Mouse (Mus musculus): ENCODE measurements around the gene Tpbgl. TPM values are rescaled to one million over a fixed set of nuclear protein-coding genes. Genes with fewer than 3 reads are reported as not detected.

Gene Tpbgl
- total and polyA plus RNA-seq, 3 experiments, result 21.6 to 81.0 (median 25.3) TPM

DNA sequence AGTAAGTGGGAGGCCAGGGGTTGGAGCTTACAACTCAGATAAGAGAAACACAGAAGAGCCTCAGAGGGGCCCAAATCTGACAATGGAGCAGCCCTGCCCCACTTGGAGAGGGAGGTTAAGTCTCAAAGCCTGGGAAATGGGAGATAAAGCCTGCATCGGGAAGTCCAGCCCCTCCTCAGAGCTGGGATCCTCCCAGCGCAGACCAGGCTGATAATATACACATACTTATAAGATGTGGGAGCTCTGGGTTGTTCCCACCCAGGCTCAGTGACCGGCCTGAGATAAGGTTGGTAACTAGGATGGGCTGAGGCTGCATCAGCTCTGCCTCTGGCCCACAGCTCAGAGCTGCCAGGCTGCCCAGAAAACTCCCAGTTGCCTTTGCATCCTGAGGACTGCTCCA is 15.2 kb upstream of the Tpbgl start:
- no peak for DNase-seq

DNA sequence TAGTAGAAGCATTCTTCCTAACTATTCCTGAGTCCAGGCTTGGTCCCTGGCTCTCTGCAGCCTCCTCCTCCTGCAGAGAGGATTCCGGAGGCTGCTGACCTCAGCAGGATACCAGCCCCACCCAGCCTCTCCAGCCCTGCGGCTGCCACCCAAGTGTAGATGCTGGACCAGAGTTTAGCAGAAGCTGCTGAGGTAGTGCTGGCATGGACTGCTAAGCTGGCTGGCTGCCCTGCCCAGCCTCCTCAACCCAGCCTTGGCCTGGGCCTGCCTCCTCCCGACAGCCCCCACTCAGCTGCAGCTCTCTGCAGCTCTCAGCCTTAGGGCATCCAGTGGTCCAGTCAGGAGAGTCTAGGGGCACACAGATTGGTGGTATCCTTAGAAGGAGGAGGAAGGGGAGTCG is 14.3 kb upstream of the Tpbgl start:
- DNase-seq, result peak; percentile 81

DNA sequence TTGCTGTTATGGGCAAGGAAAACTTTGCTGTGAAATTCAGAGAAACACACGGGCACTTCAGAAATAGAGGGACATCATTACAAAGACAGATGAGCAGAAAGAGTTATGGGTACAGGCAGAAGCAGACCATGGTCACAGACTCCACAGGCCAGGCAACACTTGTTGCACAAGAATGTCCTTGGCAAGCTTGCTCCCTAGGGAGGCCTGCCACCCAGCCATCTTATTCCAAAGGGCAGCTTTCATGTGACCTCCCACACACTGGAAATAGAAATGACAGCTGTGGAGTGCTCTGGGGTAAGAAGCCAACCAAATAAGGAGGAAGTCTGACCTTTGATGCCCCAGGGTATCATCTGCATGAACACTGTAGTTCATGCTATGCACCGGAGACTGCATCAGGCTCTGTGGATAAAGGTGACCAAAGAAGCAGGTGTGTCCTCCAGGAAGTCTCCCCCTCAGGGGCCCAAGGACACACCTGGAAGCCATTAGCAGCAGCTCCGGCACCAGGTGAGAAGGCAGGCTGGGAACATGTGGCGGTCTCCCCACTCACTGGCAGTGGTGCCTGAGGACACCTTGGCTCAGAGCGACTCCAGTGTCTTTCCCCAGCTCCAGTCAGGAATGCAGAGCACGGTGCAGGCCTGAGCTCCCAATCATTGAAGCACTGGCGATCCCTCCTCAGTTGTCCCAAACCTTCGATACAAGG is 7.2 kb upstream of the Tpbgl start:
- DNase-seq, result peak; percentile 77

DNA sequence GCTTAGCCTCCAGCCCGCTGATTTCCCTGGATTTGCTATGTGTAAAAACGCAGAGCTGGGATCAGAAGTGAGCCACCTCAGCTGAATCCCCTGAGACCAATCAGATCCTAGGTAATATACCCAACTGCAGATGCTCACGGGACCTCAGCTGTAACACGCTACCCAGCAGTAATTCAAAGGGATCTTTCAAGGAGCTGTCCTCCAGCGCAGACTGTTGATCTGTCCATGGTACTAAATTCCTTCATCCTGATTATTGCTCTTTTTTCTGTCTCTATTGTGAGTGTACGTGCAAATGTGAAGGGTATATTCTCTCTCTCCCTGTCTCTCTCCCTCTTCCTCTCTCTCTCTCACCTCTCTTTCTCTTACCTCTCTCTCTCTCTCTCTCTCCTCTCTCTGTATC is 5.4 kb upstream of the Tpbgl start:
- no peak for DNase-seq

DNA sequence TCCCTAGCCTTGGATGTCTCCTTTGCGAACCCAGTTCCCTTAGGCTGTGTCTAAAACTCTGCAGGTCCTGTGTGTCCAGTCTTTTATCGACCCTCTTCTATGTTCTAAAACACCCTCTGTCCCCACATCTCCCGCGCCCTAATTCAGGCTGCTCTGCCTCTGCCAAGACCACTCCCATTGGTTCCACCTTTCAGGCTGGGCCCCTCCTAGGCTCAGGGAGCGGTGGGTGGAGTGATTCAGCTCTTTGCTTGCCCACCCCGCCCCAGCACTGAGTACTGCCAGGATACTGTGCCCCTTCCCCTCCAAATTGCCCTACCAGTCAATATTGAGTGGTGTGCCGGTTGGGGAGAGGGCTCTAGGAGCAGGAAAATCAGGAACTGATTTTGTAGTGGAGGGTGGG is 463 bp upstream of the Tpbgl start:
- no peak for DNase-seq

DNA sequence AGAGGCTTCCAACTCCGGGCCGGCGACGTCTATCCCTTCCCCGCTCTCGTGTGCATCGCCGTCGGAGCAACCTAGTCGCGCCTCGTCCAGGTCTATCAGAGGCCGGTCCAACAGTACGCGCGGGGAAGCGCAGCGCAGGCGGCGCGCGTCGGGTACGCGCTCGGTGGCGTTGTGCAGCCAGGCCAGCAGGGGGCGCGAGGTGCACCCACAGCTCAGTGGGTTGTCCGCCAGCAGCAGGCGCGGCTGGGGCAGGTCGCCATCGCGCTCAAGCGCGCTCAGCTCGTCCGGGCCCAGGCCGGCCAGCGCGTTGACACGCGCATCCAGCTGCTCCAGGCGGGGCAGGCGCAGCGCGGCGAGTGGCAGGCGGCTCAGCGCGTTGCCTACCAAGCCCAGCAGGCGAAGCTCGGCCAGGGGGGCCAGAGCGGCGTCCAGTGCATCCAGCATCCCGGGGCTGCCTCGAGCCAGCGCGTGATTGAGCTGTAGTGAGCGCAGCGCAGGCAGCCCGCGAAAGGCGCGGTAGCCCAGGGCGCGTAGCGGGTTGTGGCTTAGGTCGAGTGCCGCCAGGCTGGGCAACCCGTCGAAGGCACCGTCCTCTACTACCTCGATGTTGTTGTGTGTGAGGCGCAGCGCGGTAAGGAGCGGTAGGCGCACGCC is 1.1 kb downstream of the Tpbgl start:
- DNase-seq, result peak; percentile 96

DNA sequence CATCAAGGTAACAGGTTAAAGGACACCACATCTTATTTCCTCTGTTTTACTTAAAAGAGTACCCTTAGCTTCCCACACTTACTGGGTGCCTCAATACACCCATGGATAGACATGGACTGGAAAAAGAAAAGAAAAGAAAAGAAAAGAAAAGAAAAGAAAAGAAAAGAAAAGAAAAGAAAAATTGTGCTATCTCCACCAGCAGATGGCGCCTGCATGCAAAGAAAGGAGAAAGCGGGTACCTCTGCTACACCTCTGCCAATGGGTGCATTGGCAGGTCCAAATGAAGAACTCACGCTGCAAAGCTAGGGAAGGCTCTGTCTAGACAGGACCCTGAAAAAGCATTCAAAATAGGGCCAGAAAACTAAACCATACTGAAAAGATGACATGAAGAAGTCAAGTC is 8.0 kb downstream of the Tpbgl start:
- peak; percentile 35 for DNase-seq

DNA sequence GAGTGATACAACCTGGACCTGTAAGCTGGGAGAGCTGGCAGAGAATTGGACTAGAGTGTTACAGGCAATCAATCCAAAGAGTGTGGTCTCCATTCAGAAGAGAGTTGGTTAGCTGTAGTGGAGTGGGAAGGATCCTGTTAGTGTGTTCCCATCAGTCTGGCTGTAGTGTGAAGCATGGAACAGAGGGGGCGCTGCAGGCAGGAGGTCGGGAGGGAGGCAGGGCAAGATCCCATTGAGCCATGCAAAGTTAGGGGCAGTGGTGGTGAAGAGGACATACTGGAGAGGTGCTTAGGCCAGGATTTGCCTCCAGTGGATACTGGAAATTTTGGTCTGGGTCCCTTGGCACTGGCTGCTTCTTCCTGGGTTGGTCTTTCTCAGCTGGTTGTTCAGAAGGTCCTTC is 8.6 kb downstream of the Tpbgl start:
- DNase-seq, result no peak

DNA sequence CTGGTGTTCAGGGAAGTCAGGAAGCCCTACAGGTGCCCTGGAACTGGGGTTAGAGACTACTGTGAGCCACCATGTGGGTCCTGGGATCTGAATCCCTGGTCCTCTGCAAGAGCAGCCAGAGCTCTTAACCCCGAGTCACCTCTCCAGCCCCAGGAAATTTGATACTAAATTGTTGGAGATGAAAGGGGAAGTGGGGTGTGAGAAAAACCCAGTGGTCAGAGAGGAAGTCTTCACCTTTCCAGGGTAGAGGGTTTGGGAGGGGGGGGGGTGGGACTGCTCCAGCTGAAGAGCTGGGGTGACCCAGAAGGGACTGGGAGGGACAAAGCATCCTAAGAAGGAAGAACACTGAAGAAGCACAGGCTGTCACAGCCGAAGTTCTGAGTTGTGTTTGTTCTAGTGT is 19.3 kb downstream of the Tpbgl start:
- no peak for DNase-seq

DNA sequence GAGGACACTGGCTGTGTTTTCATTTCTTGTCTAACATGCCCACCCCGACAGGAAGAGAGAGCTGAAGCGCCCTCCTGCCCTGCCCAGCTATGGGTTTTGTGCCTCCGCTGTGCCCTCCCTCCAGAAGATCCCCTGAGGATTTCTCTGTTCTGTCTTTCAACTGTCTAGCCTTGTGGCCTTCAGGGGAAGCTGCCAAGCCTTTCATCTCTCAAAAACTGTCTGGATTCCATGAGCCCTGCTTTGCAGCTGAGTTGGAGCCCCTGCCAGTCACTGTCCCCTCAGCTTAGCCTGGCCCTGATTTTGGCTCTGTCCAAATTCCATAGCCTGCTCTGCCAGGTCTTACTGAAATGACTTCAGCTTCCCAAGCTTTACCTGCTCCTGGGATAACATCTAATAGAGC is 20.1 kb downstream of the Tpbgl start:
- DNase-seq, result peak; percentile 77

DNA sequence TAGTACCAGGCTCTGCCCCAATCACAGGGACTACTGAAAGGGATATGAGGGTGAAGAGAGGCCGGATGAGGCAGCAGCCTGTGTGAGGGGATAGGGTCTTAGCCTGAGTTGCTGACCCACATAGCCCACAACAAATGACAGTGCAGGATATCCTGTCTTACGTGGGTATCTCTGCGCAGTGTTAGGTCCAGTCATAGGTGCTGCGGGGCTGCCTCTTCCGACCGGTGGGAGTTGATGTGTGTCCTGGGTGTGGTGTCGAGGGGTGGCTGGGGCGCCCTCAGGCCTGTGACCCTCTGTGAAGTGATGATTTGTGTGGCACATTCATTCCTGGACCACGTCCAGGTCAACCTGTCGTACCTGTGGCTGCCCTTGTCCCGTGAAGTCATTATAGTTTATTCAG is 20.6 kb downstream of the Tpbgl start:
- DNase-seq, result no peak

DNA sequence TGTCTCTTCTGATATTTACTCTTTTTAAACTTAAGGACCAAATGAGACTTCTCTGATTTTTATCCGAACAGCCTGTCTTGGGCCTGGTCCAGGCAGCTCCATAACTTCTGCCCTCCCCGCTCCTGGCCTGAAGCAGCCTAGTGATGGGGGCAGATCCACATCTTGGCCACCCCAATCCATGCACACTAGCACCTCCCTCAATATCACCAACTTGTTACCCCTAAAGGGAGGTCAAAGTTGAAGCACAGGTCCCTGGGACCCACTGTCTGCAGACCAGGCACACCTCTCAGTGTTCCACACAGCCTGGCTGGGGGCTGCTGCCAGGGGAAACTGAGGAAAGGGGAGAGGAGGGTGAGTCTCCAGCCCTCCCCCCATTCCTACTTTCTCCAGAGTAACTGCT is 21.8 kb downstream of the Tpbgl start:
- no peak for DNase-seq

DNA sequence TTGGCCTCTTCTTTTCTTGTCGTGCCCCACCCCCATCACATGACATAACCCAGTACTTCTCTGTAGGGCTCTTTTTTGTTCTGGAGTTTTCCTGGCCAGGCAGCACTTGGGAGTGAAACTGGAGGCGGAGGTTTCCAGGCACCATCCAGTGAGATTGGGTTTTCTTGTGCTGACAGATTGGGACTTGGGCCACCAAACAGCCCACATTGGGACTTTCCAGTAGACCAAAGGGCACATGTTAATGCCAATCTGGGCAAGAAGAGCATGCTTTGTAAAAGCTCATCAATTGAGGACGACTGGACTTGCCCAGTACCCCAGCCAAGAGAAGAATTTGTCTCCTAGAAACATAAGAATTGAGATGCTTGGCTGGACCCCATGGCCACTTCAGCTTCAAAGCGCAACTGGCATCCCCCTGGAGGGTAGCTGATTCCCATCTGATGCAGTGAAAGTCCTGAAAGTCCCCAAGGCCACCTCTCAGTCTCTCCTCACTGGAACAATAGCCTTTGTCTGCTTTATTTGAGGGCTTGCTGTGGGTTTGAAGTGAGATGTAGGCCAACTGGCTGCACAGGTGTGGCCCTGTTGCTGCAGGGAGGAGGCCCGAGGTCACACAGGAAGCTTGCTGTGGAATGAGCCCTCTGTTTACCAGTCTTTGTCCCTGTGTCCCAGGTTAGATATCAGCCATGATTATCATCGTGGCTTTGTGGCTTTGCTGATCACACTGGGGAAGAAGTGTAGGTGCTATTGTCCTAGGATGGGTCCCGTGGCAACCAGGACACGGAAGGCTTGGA is 22.8 kb downstream of the Tpbgl start:
- DNase-seq, result no peak

DNA sequence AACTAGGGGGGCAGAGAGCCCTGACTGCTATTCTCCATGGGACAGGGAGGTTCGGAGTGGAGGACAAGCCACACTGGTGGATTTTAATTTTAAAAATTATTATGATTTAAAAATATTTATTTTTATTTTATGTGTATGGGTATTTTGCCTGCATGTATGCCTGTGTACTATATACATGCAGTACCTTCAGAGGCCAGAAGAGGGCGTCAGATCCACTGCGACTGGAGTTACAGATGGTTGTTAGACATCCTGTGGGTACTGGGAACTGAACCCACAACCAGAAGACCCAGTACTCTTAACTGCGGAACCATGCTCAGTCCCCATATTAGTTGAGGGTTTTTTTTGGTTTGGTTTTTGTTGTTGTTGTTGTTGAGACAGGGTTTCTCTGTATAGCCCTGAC is 28.2 kb downstream of the Tpbgl start:
- no peak for DNase-seq

DNA sequence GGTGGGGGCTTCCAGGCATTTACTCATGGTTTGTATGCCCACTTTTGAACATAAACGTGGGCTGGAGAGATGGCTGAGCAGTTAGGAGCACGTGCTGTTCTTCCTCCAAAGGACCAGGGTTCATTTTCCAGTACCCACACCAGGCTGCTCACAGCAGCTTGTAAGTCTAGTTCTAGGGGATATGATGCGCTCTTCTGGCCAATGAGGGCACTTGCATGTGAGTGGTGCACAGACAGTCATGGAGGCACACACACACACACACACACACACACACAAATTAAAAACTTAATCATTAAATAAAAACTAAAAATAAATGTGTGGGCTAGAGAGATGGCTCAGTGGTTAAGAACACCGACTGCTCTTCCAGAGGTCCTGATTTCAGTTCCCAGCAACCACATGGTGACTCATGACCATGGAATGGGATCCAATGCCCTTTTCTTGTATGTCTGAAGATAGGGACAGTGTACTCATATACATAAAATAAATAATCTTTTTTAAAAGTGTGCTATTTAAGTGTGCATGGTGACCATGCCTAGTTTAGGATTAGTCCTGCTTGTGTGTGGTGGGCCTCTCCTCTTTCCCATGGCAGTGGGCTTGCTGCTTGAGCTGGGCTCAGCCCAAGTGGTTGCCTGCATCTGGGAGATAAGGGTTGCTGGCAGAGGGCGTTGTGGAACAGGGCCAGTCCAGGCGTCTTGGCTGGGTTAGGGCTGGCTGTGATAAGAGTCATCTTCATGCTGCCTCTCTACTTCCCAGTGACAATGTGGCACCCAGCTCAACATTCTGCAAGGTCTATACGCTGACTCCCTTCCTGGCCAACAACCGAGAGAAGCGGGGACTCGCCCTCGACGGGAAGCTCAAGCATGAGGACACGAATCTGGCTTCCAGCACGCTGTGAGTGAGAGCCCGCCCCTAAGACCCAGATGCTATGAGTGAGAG is 32.8 kb downstream of the Tpbgl start:
- DNase-seq, result peak; percentile 35

DNA sequence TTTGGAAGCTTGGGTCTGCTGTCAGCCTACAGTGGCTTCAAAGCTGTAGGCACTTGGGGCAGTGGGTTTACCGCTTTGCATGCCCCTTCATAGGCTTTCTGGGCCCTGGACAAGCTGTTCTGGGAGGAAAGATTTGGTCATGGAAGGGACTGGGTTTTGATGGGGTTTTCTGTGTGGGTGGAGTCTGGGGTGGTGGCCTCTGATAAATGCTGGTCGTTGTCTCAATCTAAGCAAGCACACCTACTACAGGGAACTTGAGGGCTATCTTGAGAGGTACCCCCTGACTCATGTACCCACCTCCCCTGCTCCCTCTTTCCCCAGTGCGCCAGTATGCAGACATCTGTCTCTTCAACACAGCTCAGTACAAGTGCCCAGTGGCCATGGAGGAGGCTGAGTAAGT is 34.2 kb downstream of the Tpbgl start:
- no peak for DNase-seq

DNA sequence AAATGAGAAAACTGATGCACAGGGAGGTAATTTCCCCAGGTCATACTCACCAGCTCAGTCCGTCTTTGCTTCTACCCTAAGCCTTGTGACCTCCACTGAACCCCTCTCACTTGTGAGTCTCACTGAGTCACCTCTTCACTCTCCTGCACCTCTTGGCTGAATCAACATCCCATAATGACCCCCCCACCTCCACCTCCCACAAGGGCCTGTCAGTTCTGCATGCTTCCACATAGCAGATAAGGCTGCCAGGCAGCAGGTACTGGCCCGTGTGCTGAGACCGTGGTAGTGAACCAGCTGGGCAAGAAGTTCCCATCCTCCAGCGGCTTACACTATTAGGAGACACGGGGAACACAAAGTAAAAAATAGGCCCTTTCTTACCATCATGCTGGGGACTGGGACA is 36.3 kb downstream of the Tpbgl start:
- no peak for DNase-seq

DNA sequence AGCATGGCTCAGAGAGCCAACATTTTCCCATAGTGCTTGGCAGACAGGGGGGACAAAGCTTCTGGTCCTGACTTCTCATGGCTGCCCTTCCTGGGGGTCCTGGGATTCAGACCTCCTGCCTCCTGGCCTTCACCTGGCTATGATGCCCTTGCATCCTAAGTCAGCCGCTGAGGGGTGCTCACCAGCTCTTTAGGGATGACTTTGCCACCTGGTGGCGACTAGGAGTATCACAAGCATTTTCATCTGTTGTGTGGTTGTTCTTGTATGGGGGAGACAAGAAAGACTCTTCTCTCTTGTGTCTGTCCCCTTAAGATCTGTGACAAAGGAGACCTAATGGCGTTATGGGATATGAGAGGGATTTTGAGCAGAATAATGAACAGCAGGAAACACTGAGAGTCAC is 36.8 kb downstream of the Tpbgl start:
- DNase-seq, result peak; percentile 64

DNA sequence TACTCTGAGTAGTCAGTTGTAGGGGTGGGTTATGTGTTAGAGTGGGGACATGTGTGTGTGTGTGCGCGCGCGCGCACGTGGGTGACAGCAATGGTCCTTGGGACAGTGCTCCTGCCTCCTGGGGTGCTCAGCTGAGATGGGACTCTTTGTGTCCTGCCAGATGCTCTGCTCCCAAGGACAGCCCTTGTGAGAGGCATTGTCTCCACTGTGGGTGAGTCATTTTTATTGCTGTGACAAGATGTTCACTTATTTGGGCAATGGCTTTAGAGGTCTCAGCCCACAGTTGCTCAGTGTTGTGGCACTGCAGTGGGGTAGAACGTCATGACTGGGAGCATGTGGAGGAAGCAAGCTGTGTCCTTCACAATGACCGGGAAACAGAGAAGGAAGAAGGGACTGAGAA is 40.9 kb downstream of the Tpbgl start:
- peak; percentile 80 for DNase-seq

DNA sequence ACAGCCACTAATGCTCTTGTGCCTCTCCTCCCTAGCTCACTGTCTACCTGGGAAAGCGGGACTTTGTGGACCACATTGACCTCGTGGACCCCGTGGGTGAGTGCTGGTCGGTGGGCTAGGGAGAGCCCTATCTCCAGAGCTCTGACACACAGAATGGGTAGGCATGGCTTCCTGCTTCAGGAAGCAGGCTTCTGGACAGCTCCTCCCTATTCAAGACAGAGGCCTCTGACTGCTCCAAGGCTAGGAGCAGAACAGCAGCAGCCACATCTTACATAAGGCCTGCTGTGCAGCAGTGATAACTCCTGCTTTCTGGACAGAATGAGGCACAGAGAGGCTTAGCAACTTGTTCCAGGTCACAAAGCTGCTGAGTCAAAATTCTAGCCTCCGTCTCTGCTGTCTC is 43.3 kb downstream of the Tpbgl start:
- DNase-seq, result no peak

DNA sequence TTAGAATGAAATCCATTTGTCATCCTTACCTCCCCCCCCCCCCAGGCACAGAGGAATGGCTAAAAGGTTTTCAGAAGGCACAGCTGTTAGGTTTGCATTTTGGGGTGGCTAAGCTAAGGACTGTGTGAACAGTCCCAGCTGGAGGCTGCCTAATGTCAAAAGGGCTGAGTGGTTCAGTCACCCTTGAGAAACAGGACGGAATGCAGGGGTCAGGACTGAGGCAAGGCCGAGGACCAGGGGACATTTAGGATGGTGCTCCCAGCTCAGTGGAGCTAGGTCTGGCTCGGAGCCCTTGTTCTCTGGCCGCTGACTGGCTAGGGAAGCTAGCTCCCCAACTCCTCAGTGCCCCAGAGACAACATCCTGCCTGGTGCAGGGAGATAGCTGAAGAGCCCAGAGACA is 44.0 kb downstream of the Tpbgl start:
- DNase-seq, result peak; percentile 43

DNA sequence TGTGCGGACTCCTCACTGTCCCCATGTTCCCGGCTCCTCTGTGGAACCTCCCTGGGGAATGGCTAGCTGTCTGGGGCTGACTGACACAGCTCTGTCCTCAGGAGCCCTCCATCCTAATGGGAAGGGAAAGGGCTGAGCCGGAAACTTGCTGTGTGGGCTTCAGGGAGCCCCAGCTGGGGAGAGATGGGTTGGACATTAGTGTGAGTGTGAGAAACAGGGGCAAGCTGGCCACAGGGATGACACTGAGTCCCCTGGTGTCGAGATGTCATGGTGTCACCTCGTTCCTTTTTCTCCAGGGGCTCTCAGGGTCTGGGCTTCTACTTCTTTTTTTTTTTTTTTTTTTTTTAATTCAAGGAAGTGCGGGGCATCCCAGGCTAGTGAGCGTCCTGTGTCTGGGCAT is 44.6 kb downstream of the Tpbgl start:
- DNase-seq, result no peak

Data from adrenal gland, adult 2 months (tissue).